Mouse (Mus musculus) regulatory T cell (primary cell): Measurements from ENCODE around the gene 4930502E18Rik.
"Not testable (repeated sequence)": the region's sequence is repeated elsewhere in the genome, so short reads cannot be mapped to it uniquely, and the experiment has no call there.

Experiments used
- in situ Hi-C: fragments of 300-600 bp; cut with MboI, MseI; formaldehyde crosslinking; loops from one replicate; pipeline ENCODE4 v1.15.1; 2025; ENCODE audit warnings: high pct_unique_total_duplicates

The 4930502E18Rik gene

GRCm38 (mm10) chrX:53724596-53724995 is at the start of gene 4930502E18Rik:
TSS of gene 4930502E18Rik (plus strand) at chrX:53724826.
- in situ Hi-C loops, result no loop called here

DNA sequence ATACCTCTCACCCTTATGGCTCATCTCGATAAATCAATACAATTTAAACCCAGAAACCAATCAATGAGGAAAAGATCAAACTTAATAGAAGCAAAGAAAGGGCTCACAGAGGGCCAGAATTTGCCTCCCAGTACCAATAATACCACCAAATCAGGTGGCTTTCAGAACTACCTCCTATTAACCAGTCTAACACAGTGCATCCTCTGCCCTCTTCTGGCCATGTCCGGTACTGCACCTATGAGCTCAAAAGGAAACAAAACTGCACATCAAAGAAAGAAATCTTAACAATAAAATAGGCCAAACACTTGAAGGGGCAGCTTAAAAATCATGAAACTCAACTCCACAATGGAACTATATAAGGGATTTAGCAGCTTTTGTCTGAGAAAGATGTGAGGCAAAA is 47.7 kb upstream of the 4930502E18Rik start:
- in situ Hi-C loops, result not testable (repeated sequence)

DNA sequence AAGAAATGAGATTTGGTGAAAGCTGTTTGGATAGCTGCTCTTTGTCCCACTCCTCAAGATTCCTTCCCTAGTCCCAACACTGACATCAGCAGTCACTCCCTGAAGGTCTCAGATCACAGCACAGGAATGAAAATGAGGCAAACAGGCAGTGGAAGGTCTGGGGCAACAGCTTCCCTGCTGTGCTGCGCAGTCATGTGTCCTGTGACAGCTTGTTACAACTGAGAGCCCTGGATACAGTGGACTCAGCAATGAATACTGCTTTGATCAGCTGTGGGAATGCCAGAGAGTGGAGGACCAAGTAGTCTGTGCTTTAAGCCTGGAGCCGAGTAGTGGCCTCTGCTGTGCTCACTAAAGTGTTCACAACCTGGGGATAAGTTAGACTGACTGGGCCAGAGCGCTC is 42.0 kb upstream of the 4930502E18Rik start:
- in situ Hi-C loops, result not testable (repeated sequence)

GRCm38 (mm10) chrX:53684676-53685075 is 40.0 kb upstream of the 4930502E18Rik start:
- in situ Hi-C loops, result loop anchor here (5.0 kb wide), 1 partner anchor 102 kb away; no protein-coding TSS in a partner anchor

DNA sequence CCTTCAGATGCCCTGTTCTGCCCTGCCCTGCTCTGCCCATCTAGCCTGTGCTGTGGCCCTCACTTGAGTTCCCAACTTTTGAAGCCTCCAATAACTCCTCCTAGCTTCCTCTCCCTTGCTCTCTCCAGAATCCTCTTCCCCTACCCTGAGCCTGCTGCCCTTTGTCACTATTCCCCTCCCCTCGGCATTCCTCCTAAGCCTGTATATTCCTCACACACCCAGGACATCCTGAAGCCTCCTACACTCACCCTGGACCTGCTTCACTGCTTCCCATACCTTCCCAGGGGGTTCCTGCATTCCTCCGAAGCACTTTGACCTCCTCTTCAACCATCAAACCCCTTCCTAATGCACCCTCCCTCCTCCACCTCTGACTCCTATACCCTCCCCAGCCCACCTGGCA is 32.6 kb upstream of the 4930502E18Rik start:
- in situ Hi-C loops, result no loop called here

- in situ Hi-C loops, result no loop called here
Observed at GRCm38 (mm10) chrX:53693141-53693540, 31.5 kb upstream of the 4930502E18Rik start.

DNA sequence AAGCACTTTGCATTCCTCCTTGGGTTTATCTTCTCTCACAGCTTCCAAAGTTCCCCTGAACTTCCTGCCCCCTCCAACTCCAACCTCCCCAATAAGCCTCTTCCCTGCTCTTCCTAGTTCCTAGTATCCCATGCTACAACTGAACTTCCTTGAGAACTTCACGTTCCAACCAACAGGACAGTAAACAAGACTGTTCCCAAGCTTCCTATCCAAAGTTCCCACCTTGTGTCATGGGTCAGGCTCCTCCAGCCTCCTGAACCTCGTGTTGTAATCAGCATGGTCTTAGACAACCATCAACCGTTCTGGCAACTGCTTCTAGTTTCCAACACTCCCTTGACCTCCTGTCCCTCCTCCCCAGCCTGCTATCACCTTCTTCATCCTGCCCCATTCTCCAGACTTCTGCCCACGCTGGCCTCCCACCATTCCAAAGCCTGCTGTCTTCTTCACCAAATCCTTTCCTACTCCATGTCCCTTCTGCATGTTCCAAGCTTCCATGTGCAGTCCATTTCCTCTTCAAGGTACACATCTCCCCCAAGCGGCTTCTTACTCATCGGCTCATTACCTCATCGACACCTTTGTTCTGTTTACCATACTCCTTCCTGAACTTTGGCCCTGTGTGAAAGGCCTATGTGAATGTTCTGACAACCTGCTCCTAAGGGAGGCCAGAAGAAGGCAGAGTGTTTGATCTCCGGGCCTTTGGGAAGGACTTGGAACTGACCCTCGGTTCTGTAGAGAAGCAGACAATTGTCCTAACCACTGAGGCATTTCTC is 30.4 kb upstream of the 4930502E18Rik start:
- in situ Hi-C loops, result no loop called here

DNA sequence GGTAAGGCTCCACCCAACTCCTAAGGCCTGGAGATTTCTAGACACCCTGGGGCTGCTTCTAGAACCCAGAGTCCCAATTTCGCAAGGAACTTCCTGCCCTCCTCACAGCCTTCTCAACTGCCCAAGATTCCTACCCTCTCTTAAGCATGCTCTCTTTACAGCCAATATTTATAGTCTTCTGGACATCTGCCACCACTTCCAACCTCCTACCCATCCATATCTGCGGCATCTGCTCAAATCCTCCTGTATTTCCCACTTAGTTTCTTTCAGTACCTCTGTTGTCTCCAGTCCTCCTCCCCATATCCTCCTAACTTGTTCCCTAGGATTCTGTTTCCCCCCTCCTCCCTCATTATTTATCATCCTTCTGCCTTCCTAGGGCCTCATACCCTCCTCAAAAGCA is 25.4 kb upstream of the 4930502E18Rik start:
- in situ Hi-C loops, result no loop called here

GRCm38 (mm10) chrX:53702673-53703072 is 22.0 kb upstream of the 4930502E18Rik start:
- in situ Hi-C loops, result no loop called here

GRCm38 (mm10) chrX:53715942-53716322 is 8.7 kb upstream of the 4930502E18Rik start:
- in situ Hi-C loops, result no loop called here

GRCm38 (mm10) chrX:53716323-53717182 is 8.1 kb upstream of the 4930502E18Rik start:
- in situ Hi-C loops, result no loop called here

DNA sequence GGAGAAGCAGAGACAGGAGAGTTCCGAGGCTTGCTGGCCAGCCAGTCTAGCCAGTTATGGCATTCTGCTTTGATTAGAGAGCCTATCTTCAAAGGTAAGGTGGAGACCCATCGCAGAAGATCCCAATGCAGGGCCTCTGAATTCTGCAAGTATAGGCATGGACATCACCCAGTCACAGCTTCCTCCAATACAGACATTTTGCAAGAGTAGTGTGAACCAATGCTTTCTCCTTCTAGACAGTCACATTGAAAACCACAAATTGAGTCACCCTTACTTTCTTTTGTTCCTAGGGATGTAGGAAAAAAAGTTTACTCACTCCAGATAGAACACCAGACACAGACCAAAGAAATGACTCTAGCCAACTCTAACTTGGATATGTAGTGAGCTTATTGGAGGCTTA is 4.3 kb downstream of the 4930502E18Rik start:
- in situ Hi-C loops, result no loop called here

GRCm38 (mm10) chrX:53752851-53753250 is 28.2 kb downstream of the 4930502E18Rik start:
- in situ Hi-C loops, result no loop called here

DNA sequence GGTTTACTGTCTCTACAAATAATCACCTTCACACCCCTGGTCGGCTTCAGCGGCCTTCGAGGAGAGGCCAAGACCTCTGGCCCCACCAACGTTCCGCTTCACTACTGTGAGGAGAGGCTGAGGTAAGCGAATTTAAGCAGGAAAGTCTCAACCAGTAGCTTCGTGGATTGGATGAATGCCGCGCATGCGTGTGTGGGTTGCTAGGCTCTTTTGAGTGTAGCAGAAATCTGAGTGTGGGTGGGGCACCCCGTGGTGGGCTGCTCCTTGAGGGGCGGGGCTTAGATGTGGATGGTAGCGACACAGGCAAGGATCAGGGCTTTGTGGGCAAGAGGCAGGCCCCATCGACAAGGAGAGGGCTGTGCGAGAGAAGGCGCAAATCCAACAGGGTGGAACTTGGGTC is 33.1 kb downstream of the 4930502E18Rik start, which contains the start of gene 1700013H16Rik:
1700013H16Rik (minus strand) TSS at position 96 of the 400 bp plus-strand sequence.
- in situ Hi-C loops, result no loop called here

DNA sequence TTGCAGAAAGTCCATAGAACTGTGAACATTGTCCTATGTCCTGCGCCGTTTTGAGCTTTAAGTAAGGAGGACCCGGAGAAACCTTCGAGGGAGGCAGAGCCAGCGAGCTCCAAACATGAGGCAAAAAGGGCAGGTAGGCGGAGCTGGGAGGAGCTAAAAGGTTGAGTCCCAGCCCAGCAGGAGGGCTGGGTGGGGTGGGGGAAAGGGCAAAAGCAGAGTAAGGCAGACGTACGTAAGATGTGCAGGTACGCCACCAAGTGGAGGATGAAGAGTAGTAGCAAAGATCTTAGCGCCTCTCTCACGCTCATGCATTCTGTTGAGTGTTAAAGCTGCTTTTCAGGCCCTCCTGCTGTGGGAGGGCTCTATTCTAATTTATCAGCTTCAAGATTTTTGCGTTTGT is 51.6 kb downstream of the 4930502E18Rik start, which contains the start of gene Zfp36l3:
Zfp36l3 (minus strand) TSS at position 119 of the 400 bp plus-strand sequence.
- in situ Hi-C loops, result no loop called here
